Mouse (Mus musculus) gonadal fat pad, adult 2 months (tissue): ENCODE data around the gene Tmem127. TPM values are rescaled to one million over a fixed set of nuclear protein-coding genes. Genes with fewer than 3 reads are reported as not detected.

Experiments used
- polyA plus RNA-seq: library from polyadenylated mRNA; depleted of rRNA; stranded (reverse); fragments of >200 nt; gene quantifications from 2 replicates; pipeline ENCODE4 v1.2.3, GENCODE M21; 2012; rRNA removed

Gene Tmem127
- polyA plus RNA-seq, 1 experiment: 74.0 TPM

Other genes with a start within 250 kb of the Tmem127 start
- 3.5 and 3.6 TPM in 2 replicates for gene Ap4e1, start 239.2 kb upstream of the Tmem127 start, polyA plus RNA-seq
- gene Blvra, start 177.2 kb upstream of the Tmem127 start, polyA plus RNA-seq: 13.5 and 18.6 TPM in 2 replicates
- 0.93 and 1.1 TPM in 2 replicates for gene Ncaph, start 114.0 kb upstream of the Tmem127 start, polyA plus RNA-seq
- gene Itpripl1, start 104.5 kb upstream of the Tmem127 start, polyA plus RNA-seq: 11.6 and 14.4 TPM in 2 replicates
- gene 1810024B03Rik, start 39.6 kb upstream of the Tmem127 start, polyA plus RNA-seq: 2.2 and 2.8 TPM in 2 replicates
- 50.9 and 53.5 TPM in 2 replicates for gene Snrnp200, start 39.5 kb upstream of the Tmem127 start, polyA plus RNA-seq
- gene Ciao1, start 92 bp upstream of the Tmem127 start, polyA plus RNA-seq: 58.5 and 66.1 TPM in 2 replicates
- 35.5 and 38.2 TPM in 2 replicates for gene Stard7, start 22.3 kb downstream of the Tmem127 start, polyA plus RNA-seq
- gene Dusp2, start 88.3 kb downstream of the Tmem127 start, polyA plus RNA-seq: 1.8 and 2.7 TPM in 2 replicates
- not detected in 2 replicates for gene Astl, start 90.7 kb downstream of the Tmem127 start, polyA plus RNA-seq
- gene Adra2b, start 115.3 kb downstream of the Tmem127 start, polyA plus RNA-seq: 0.54 and 1.1 TPM in 2 replicates
- 0.32 and 0.37 TPM in 2 replicates for gene Gpat2, start 177.3 kb downstream of the Tmem127 start, polyA plus RNA-seq
- 33.7 and 36.5 TPM in 2 replicates for gene Fahd2a, start 196.7 kb downstream of the Tmem127 start, polyA plus RNA-seq